ENCODE assay signal across 34 mouse cellular contexts in genomic region chr13:109884812-109885211, GRCm38 (mm10).
"Had no signal": no experiment of that assay in that cellular context is flagged by ENCODE, and none has a peak within 500 bp of the region (broad histone marks: within the 10 kb centered on the region; RNA-seq: fewer than 3 reads in every experiment).

No protein-coding gene starts in this region.

- H3K4me3 ChIP-seq: heart, embryonic 12.5 days; heart, embryonic 13.5 days; heart, embryonic 15.5 days; hindbrain, embryonic 10.5 days; hindbrain, embryonic 12.5 days; hindbrain, embryonic 13.5 days; hindbrain, embryonic 15.5 days; intestine, embryonic 15.5 days; kidney, embryonic 15.5 days; layer of hippocampus, adult 2 months; left cerebral cortex, adult 2 months had no signal

- ATAC-seq: hindbrain, embryonic 16.5 days; hindbrain, postnatal 0 days; inflammation-experienced regulatory T-cells, adult 6 months; intestine, embryonic 15.5 days; intestine, embryonic 16.5 days; intestine, postnatal 0 days had no signal

- H3K27ac ChIP-seq: heart, embryonic 13.5 days; heart, embryonic 15.5 days; hindbrain, embryonic 10.5 days; hindbrain, embryonic 12.5 days; hindbrain, embryonic 13.5 days; hindbrain, embryonic 14.5 days; hindbrain, embryonic 15.5 days; hindbrain, postnatal 0 days; intestine, embryonic 15.5 days; kidney, embryonic 15.5 days; kidney, postnatal 0 days; layer of hippocampus, adult 2 months; left cerebral cortex, adult 2 months had no signal

- H3K4me1 ChIP-seq: hindbrain, embryonic 10.5 days; hindbrain, embryonic 12.5 days; hindbrain, embryonic 15.5 days; intestine, embryonic 15.5 days; kidney, embryonic 15.5 days had no signal

- H3K27me3 ChIP-seq: heart, embryonic 12.5 days; heart, embryonic 13.5 days; heart, embryonic 15.5 days; hindbrain, embryonic 12.5 days; hindbrain, embryonic 13.5 days; hindbrain, embryonic 15.5 days; intestine, embryonic 15.5 days; kidney, embryonic 15.5 days had no signal

- DNase-seq: heart, postnatal 10 days; heart, postnatal 14 days; heart, postnatal 36 days; heart, postnatal 4 days; kidney, adult 11 months; kidney, adult 18-20 months; kidney, adult 2 months; kidney, adult 8-10 months; kidney, adult 9 months; kidney, postnatal 10 days; kidney, postnatal 14 days; kidney, postnatal 25 days; kidney, postnatal 36 days; kidney, postnatal 4 days; layer of hippocampus, adult 9-11 months; layer of hippocampus, postnatal 36 days had no signal

- H3K36me3 ChIP-seq: heart, embryonic 12.5 days; heart, embryonic 13.5 days; heart, embryonic 15.5 days; hindbrain, embryonic 10.5 days; hindbrain, embryonic 12.5 days; hindbrain, embryonic 13.5 days; hindbrain, embryonic 15.5 days; intestine, embryonic 15.5 days; kidney, embryonic 15.5 days had no signal
